8 mouse cellular contexts compared by ENCODE assay signal in genomic region chr17:34850517-34851125, GRCm38 (mm10). TPM values are rescaled to one million over a fixed set of nuclear protein-coding genes. Genes with fewer than 3 reads are reported as not detected.
DNase-seq lines count a peak whose midpoint lies in the region; ATAC-seq and TF ChIP-seq lines count a peak whose summit lies in the region.

No protein-coding gene starts in this region.

- no peaks in the 10 kb centered on the region for H3K4me1 ChIP-seq in cerebellum, adult 2 months (ENCODE audit: control insufficient read depth, insufficient read depth, low read length)
- peaks cover 52% of the 10 kb centered on the region for H3K4me1 ChIP-seq in liver, embryonic 15.5 days (replicated peaks)

- H3K9ac ChIP-seq in liver, embryonic 15.5 days = peak overlapping the region; percentile 83

- H3K9me3 ChIP-seq in liver, embryonic 15.5 days (replicated peaks) = no peaks in the 10 kb centered on the region

- peak overlapping the region; percentile 35 for H3K27ac ChIP-seq in cerebellum, adult 2 months (ENCODE audit: insufficient read depth, low read length)
- peak overlapping the region; percentile 78 for H3K27ac ChIP-seq in liver, embryonic 15.5 days (replicated peaks)

- TF ChIP-seq CTCF in cerebellum, adult 2 months (IDR thresholded peaks at IDR 0.05; ENCODE audit: borderline replicate concordance, insufficient read depth, low read depth, low read length) = no peak

- WGBS in cerebellum, adult 2 months = 1% methylated on average over 25 of the region's 25 CpGs
- 2% methylated on average over 25 of the region's 25 CpGs for WGBS in liver, embryonic 15.5 days (ENCODE audit: insufficient replicate concordance)

- H3K36me3 ChIP-seq in liver, embryonic 15.5 days (replicated peaks) = peaks cover 60% of the 10 kb centered on the region

- peak; percentile 30 for ATAC-seq in liver, embryonic 15.5 days (ENCODE audit: insufficient read depth)

- no peak for TF ChIP-seq POLR2A in cerebellum, adult 2 months (IDR thresholded peaks at IDR 0.05; ENCODE audit: borderline replicate concordance, insufficient read depth, low read length)

- H3K4me3 ChIP-seq in cerebellum, adult 2 months (replicated peaks; ENCODE audit: insufficient read depth, low read depth, low read length) = peak overlapping the region; percentile 77
- peak overlapping the region; percentile 86 for H3K4me3 ChIP-seq in liver, embryonic 15.5 days (replicated peaks)

- peak overlapping the region; percentile 99 for H3K4me2 ChIP-seq in liver, embryonic 15.5 days

- no peak for DNase-seq in cerebellum, adult 2 months
- DNase-seq in cerebellum, adult 9-11 months = no peak
- DNase-seq in thymus, postnatal 14 days = peak; percentile 20
- no peak for DNase-seq in thymus, postnatal 10 days (ENCODE audit: low spot score in 2 of 2)
- DNase-seq in yolk sac, embryonic 10.5 days (ENCODE audit: low spot score) = no peak
- no peak for DNase-seq in gastrocnemius, postnatal 10 days
- DNase-seq in right cerebral cortex, postnatal 10 days (ENCODE audit: low spot score in 2 of 2) = no peak

- H3K27me3 ChIP-seq in cerebellum, adult 2 months (ENCODE audit: control insufficient read depth, insufficient read depth, low read length) = no peaks in the 10 kb centered on the region
- no peaks in the 10 kb centered on the region for H3K27me3 ChIP-seq in liver, embryonic 15.5 days

RNA-seq across cellular contexts. Expression of gene Nelfe, which starts 0.4 kb away (rescaled TPM):
- polyA plus RNA-seq in cerebellum, adult 2 months (2012; rRNA removed) = 47.2 and 47.9 TPM in 2 replicates
- polyA plus RNA-seq in liver, embryonic 15.5 days (2015; fragmentation: Nextera tagmentation; extraction: Ambion mirVana) = 45.6 and 46.7 TPM in 2 replicates
- total RNA-seq in gastrocnemius, postnatal 10 days (2021) = 10 to 100 TPM; 13.7 to 17.3 TPM

RNA-seq across cellular contexts. Expression of gene Skiv2l, which starts 0.6 kb away (rescaled TPM):
- polyA plus RNA-seq in cerebellum, adult 2 months (2012; rRNA removed) = 77.4 and 87.2 TPM in 2 replicates
- 24.5 and 29.2 TPM in 2 replicates for polyA plus RNA-seq in liver, embryonic 15.5 days (2015; fragmentation: Nextera tagmentation; extraction: Ambion mirVana)
- total RNA-seq in gastrocnemius, postnatal 10 days (2021) = 10 to 100 TPM; 19.6 to 22.2 TPM

RNA-seq across cellular contexts. Expression of gene Cfb, which starts 11.7 kb away (rescaled TPM):
- polyA plus RNA-seq in cerebellum, adult 2 months (2012; rRNA removed) = 0.14 and 0.20 TPM in 2 replicates
- polyA plus RNA-seq in liver, embryonic 15.5 days (2015; fragmentation: Nextera tagmentation; extraction: Ambion mirVana) = 281 and 374 TPM in 2 replicates
- 1 to 10 TPM; 1.9 to 4.1 TPM for total RNA-seq in gastrocnemius, postnatal 10 days (2021)

RNA-seq across cellular contexts. Expression of gene Dxo, which starts 13.8 kb away (rescaled TPM):
- 59.6 and 62.5 TPM in 2 replicates for polyA plus RNA-seq in cerebellum, adult 2 months (2012; rRNA removed)
- 29.8 and 31.2 TPM in 2 replicates for polyA plus RNA-seq in liver, embryonic 15.5 days (2015; fragmentation: Nextera tagmentation; extraction: Ambion mirVana)
- total RNA-seq in gastrocnemius, postnatal 10 days (2021) = 10 to 100 TPM; 12.3 to 15.3 TPM

RNA-seq across cellular contexts. Expression of gene Stk19, which starts 13.9 kb away (rescaled TPM):
- polyA plus RNA-seq in cerebellum, adult 2 months (2012; rRNA removed) = 52.9 TPM in 2 replicates
- polyA plus RNA-seq in liver, embryonic 15.5 days (2015; fragmentation: Nextera tagmentation; extraction: Ambion mirVana) = 12.0 and 14.1 TPM in 2 replicates
- 1 to 10 TPM; 8.9 to 9.0 TPM for total RNA-seq in gastrocnemius, postnatal 10 days (2021)

Comparison
In these comparisons a context has a peak if more than half of its experiments do, and no peak if none do; other contexts are left out.
1. RNA of gene Cfb, which starts 11.7 kb away (polyA plus RNA-seq): 281 to 374 TPM in liver, embryonic 15.5 days; 0.14 to 0.20 TPM in cerebellum, adult 2 months; every median in the first group is over 100 times any median in the second.